Mouse (Mus musculus) E14TG2a.4 (cell line): ENCODE data around the gene Dll4.
A peak's percentile ranks its signal among the peaks of the same experiment; 100 is the strongest.

Experiments used
- H3K27me3 ChIP-seq: 2 replicates; pipeline ENCODE4 v1.6.1; 2014; ENCODE audit warnings: low read length, control low read depth; ENCODE audit not compliant: insufficient read depth
- H3K36me3 ChIP-seq: 2 replicates; pipeline ENCODE4 v1.6.1; 2014; ENCODE audit warnings: low read length, control low read depth; ENCODE audit not compliant: insufficient read depth
- H3K4me1 ChIP-seq: replicated peaks from 2 replicates; pipeline ENCODE4 v1.6.1; 2014; ENCODE audit warnings: low read depth, low read length, control low read depth
- H3K4me3 ChIP-seq: replicated peaks from 2 replicates; pipeline ENCODE4 v1.5.1; 2014; ENCODE audit warnings: mild to moderate bottlenecking, low read length
- H3K9me3 ChIP-seq: 2 replicates; pipeline ENCODE4 v1.6.1; 2014; ENCODE audit warnings: low read length, control low read depth
- CTCF ChIP-seq: conservative IDR thresholded peaks from 2 replicates; pipeline ENCODE4 v1.5.1; 2014; ENCODE audit warnings: low read length
- NANOG ChIP-seq: IDR thresholded peaks from 2 replicates; pipeline ENCODE4 v1.6.1; 2014; ENCODE audit warnings: borderline replicate concordance, low read length, mixed read lengths
- POU5F1 ChIP-seq: IDR thresholded peaks from 2 replicates; pipeline ENCODE4 v1.6.1; 2014; ENCODE audit warnings: low read length, borderline replicate concordance

Gene Dll4

DNA sequence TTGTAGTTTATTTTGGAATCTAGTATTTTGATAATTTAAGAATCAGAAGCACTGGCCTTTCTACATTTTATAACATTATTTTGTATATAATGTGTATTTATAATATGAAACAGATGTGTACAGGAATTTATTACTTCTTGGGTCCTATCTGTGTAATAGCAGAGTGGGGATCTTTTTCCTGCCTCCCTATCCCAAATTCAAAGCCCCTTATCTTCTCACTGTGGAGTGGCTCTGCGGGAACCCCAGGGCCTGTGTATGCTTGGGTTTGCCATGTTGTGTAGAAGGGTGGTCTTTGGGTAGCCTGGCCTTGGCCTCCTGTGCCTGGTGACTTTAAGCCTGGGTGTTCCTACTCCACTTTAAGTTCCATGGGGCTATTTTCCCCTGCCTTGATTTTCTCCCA lies 10.0 kb downstream of the Dll4 start:
- Histone ChIP-seq H3K27me3 (peaks cover 68% of the 10 kb centered on the region), H3K4me3 (no peak overlapping the region), H3K9me3 (no peaks in the 10 kb centered on the region), H3K4me1 (peaks cover 36% of the 10 kb centered on the region), H3K36me3 (no peaks in the 10 kb centered on the region)
- TF ChIP-seq POU5F1 (no peak), CTCF (no peak), NANOG (no peak)

DNA sequence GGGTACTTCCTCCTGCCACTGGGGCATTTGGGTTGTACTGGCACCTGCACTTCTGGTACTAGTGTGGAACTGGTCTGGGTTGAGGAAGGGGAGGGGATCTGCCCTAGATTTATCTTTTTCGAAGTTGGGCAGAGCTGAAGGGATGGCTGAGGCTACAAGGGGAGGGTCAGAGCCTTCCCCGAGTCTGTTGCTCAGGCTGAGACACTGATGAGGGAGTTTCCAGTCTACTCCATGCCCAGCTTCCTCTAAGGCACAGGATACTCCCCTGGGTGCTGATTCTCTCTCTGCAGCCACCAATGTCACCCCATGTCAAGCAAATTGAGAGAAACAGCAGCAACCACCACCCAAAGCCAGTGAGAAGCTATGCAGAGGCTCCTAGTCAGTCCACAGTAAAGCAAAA lies 10.4 kb downstream of the Dll4 start:
- Histone ChIP-seq H3K27me3 (peaks cover 63% of the 10 kb centered on the region), H3K36me3 (no peaks in the 10 kb centered on the region)
- no peak for TF ChIP-seq POU5F1
- TF ChIP-seq CTCF, result no peak

DNA sequence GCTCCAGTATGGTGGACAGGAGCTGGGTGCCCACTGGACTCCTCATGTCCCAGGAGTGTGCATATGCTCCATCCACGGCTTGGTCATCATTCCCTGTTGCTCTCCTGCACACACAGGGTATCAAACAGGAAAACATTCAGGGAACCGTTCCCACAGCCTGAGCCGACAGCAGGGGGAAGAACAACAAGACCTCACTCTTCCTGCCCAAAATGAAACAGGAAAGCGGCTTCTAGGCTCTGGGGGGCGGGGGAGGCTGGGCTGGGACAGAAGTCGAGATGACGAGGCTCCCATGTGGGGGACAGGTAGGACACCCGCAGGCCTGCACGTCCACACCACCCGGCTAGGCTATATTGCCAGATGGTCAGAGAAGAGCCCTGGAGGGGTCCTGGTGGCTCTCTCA lies 10.9 kb downstream of the Dll4 start:
- no peak for TF ChIP-seq CTCF
- no peak for TF ChIP-seq POU5F1
- no peak for TF ChIP-seq NANOG

More for the DNA sequence above, 10.4 kb downstream of the Dll4 start:
- Histone ChIP-seq H3K9me3 (no peaks in the 10 kb centered on the region), H3K4me1 (peaks cover 36% of the 10 kb centered on the region), H3K4me3 (no peak overlapping the region)

GRCm38 (mm10) chr2:119337425-119338265 lies 12.1 kb downstream of the Dll4 start:
- Histone ChIP-seq H3K9me3 (peaks cover 5% of the 10 kb centered on the region), H3K4me3 (peak overlapping the region; percentile 78), H3K27me3 (peaks cover 47% of the 10 kb centered on the region), H3K36me3 (no peaks in the 10 kb centered on the region), H3K4me1 (peaks cover 25% of the 10 kb centered on the region)
- TF ChIP-seq NANOG, result no peak
- TF ChIP-seq CTCF, result peak; percentile 29
- TF ChIP-seq POU5F1, result no peak

More for the DNA sequence above, 10.9 kb downstream of the Dll4 start:
- Histone ChIP-seq H3K27me3 (peaks cover 58% of the 10 kb centered on the region), H3K36me3 (no peaks in the 10 kb centered on the region), H3K4me3 (no peak overlapping the region), H3K9me3 (no peaks in the 10 kb centered on the region), H3K4me1 (peaks cover 36% of the 10 kb centered on the region)

GRCm38 (mm10) chr2:119344537-119345138 lies 19.1 kb downstream of the Dll4 start:
- peaks cover 24% of the 10 kb centered on the region for H3K27me3 ChIP-seq
- H3K9me3 ChIP-seq, result peaks cover 6% of the 10 kb centered on the region
- TF ChIP-seq CTCF (no peak), POU5F1 (no peak), NANOG (no peak)
- no peak overlapping the region for H3K4me3 ChIP-seq
- H3K4me1 ChIP-seq, result no peaks in the 10 kb centered on the region
- no peaks in the 10 kb centered on the region for H3K36me3 ChIP-seq

DNA sequence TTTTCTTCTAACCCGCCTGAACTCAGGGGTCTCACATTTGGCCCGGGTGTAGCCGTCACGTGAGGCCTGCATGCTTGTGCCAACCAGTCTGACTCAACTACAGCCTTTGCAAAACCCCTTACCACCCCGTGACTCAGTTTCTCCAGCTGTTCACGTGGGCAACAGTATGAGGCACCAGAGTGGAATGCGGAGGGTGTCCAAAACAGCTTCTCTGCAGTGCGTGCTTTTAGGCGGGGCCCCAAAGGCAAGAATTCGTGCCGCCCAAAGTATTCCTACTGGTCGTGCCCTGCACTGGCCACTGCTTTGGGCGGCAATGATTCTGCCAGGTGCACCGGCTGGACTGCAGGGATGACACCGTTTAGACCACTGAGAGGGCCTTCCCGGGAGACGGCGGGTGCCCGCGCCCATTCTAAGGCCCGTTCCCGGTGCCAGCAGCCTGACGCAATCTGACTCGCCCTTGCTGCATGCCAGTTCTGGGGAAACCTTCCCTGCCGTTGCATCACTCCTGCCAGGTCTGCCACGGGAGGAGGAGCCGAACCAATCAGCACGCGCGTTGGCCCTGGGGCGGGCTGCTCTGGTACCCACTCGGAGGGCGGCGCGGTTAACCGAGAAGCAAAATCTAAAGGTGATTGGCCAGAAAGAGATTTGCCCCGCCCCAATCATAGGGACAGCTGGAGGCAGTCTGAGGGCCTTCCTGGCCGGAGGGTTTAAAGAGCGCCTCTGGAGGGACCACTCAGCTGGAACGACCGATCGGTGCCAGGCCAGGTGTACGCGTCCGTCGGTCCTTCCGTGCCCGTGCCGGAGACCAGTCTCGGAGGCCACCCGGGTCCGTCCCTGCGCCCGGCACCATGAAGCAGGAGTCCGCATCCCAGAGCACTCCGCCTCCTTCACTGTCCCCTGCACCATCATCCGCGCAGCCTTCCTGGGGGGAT lies 25.2 kb downstream of the Dll4 start, which contains the start of gene Chac1:
Gene Chac1, plus strand, starts transcription at position 675 of the 932 bp plus-strand sequence.
- Histone ChIP-seq H3K9me3 (no peaks in the 10 kb centered on the region), H3K4me1 (peaks cover 44% of the 10 kb centered on the region), H3K36me3 (peaks cover 27% of the 10 kb centered on the region), H3K27me3 (peaks cover 29% of the 10 kb centered on the region), H3K4me3 (peak within 1 kb of the TSS; percentile 87)
- TF ChIP-seq POU5F1 (no peak), NANOG (no peak)

DNA sequence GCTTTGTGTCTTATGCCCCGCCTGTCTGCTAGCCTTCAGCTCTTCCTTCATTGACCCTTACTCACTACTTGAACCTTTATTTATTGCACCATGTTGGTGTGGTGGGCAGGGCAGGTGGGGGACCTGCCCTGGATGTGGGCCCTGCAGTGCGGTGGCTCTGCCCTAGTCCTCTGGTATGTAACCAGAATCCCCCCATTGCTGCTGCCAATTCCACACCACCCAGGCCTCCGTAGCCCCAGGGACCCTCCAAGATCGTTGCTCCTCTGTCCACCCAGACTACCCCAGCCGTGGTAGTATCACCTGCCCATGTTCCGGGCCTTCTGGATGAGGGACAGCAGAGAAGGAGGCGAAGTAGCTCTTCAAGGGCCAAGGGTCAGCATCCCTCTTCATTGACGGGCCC lies 28.1 kb downstream of the Dll4 start:
- Histone ChIP-seq H3K27me3 (peaks cover 17% of the 10 kb centered on the region), H3K4me3 (no peak overlapping the region), H3K36me3 (peaks cover 27% of the 10 kb centered on the region), H3K4me1 (peaks cover 46% of the 10 kb centered on the region), H3K9me3 (no peaks in the 10 kb centered on the region)
- TF ChIP-seq NANOG, result no peak
- no peak for TF ChIP-seq CTCF

- TF ChIP-seq CTCF (no peak), POU5F1 (no peak), NANOG (no peak)
- H3K36me3 ChIP-seq, result peaks cover 27% of the 10 kb centered on the region
- peaks cover 46% of the 10 kb centered on the region for H3K4me1 ChIP-seq
- no peaks in the 10 kb centered on the region for H3K9me3 ChIP-seq
- peaks cover 13% of the 10 kb centered on the region for H3K27me3 ChIP-seq
- H3K4me3 ChIP-seq, result no peak overlapping the region
Measured at GRCm38 (mm10) chr2:119355089-119355488, 29.5 kb downstream of the Dll4 start.
